Mouse (Mus musculus) inflammation-experienced regulatory T-cells, adult 16 weeks (primary cell): ENCODE measurements around the gene Gm12169. TPM values are rescaled to one million over a fixed set of nuclear protein-coding genes. Genes with fewer than 3 reads are reported as not detected.

Experiments
- polyA plus RNA-seq: library from polyadenylated mRNA; unstranded; fragments of 100-300 nt; shearing (Covaris generic); gene quantifications from one replicate; pipeline ENCODE4 v1.2.1, GENCODE M21; 2017

Gm12169 gene
- 0.28 TPM for polyA plus RNA-seq

GRCm38 (mm10) chr11:46523912-46524311 lies at the start of gene Gm12169:
TSS of gene Gm12169 (plus strand) at chr11:46524212.

GRCm38 (mm10) chr11:46571327-46571726 lies 47.3 kb downstream of the Gm12169 start, which contains the start of gene BC053393:
TSS of gene BC053393 (plus strand) at chr11:46571536.

Other genes with a start within 250 kb of the Gm12169 start
- 192 TPM for gene Cyfip2, start 211.4 kb upstream of the Gm12169 start, polyA plus RNA-seq
- 320 TPM for gene Itk, start 134.7 kb upstream of the Gm12169 start, polyA plus RNA-seq
- 0.71 TPM for gene Fam71b, start 127.7 kb upstream of the Gm12169 start, polyA plus RNA-seq
- 65.3 TPM for gene Med7, start 87.3 kb upstream of the Gm12169 start, polyA plus RNA-seq
- 2.3 TPM for gene Havcr2, start 69.3 kb upstream of the Gm12169 start, polyA plus RNA-seq
- gene BC053393, start 47.3 kb downstream of the Gm12169 start, polyA plus RNA-seq, result not detected
- gene Dppa1, start 105.0 kb downstream of the Gm12169 start, polyA plus RNA-seq, result not detected
- 0.16 TPM for gene Timd2, start 182.8 kb downstream of the Gm12169 start, polyA plus RNA-seq
- not detected for gene Havcr1, start 210.9 kb downstream of the Gm12169 start, polyA plus RNA-seq